Comparison of ENCODE assay signal across 24 mouse cellular contexts in the genomic region with DNA sequence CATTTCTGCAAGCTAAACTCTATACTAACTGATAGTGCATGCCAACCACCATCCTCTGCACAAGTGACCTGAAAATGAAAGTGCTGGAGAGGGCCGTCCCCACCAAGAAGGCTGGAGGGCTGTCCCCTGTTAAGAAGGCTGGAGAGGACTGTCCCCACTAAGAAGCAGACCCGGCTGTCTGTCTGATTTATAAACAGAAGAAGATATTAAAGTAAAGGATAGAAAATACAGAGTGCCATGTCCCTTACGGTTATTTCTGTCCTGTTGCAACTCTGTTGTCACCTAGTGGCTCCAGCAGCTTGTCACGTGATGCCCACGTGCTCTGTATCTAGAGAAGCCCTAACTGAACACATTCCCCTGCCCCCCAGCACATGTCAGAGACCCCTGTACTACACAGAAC. TPM values are rescaled to one million over a fixed set of nuclear protein-coding genes. Genes with fewer than 3 reads are reported as not detected.
DNase-seq lines count a peak whose midpoint lies in the region; ATAC-seq and TF ChIP-seq lines count a peak whose summit lies in the region.
"Had no signal": no experiment of that assay in that cellular context is flagged by ENCODE, and none has a peak within 500 bp of the region (broad histone marks: within the 10 kb centered on the region; RNA-seq: fewer than 3 reads in every experiment).

No protein-coding gene starts in this region.

- 0 out of 2 replicates have a peak overlapping the region, but pooled peaks have one; percentile 21 for H3K9ac ChIP-seq in heart, embryonic 13.5 days
- no peak overlapping the region for H3K9ac ChIP-seq in heart, adult 2 months (ENCODE audit: low read depth, low read length)
- H3K9ac ChIP-seq in CH12.LX (ENCODE audit: insufficient read depth, low read depth) = peak overlapping the region; percentile 5; the same call in 1 of the 2 replicates
- H3K9ac ChIP-seq: hindbrain, embryonic 15.5 days; intestine, embryonic 15.5 days; limb, embryonic 12.5 days; liver, embryonic 13.5 days; lung, embryonic 14.5 days; neural tube, embryonic 12.5 days had no signal

- no peak for DNase-seq in heart, adult 2 months
- DNase-seq in A20 (ENCODE audit: low read depth, low spot score) (peak; percentile 33), CH12.LX (ENCODE audit: extremely low read depth) (peak; percentile 54)
- DNase-seq in urinary bladder, postnatal 10 days (ENCODE audit: low spot score) = no peak
- no peak for DNase-seq in layer of hippocampus, adult 2 months (ENCODE audit: low spot score in 2 of 2)
- DNase-seq: adrenal gland, postnatal 25 days; cerebellum, adult 9-10 months; gastrocnemius, postnatal 25 days; heart, postnatal 36 days; kidney, adult 8-10 months; kidney, postnatal 10 days; layer of hippocampus, postnatal 36 days; liver, embryonic 13.5 days; lung, embryonic 14.5 days; midbrain, embryonic 14.5 days; right cerebral cortex, postnatal 14 days had no signal

- no peak for TF ChIP-seq EP300 in heart, adult 2 months (IDR thresholded peaks at IDR 0.05; ENCODE audit: insufficient read depth, low read depth, low read length)
- TF ChIP-seq EP300 in CH12.LX (IDR thresholded peaks at IDR 0.05; ENCODE audit: low read length) = 0 out of 2 replicates have a peak, but pooled peaks have one; percentile 19

- peak overlapping the region; percentile 46 for H3K4me2 ChIP-seq in heart, embryonic 13.5 days
- peak overlapping the region; percentile 35 for H3K4me2 ChIP-seq in CH12.LX (ENCODE audit: insufficient read depth, low read depth, poor library complexity, severe bottlenecking)
- H3K4me2 ChIP-seq: hindbrain, embryonic 15.5 days; intestine, embryonic 15.5 days; limb, embryonic 12.5 days; liver, embryonic 13.5 days; lung, embryonic 14.5 days; neural tube, embryonic 12.5 days had no signal

- TF ChIP-seq RAD21 in CH12.LX (IDR thresholded peaks at IDR 0.05; ENCODE audit: low read depth, low read length) = no peak

- in situ Hi-C loops in CH12.LX (cut with MboI; ENCODE audit: low pct_ligation_motif_present, low pct_unique_long_range_greater_than_20kb, low sequenced_read_pairs) = no loop called here

- H3K27me3 ChIP-seq in heart, embryonic 13.5 days (replicated peaks) = no peaks in the 10 kb centered on the region
- H3K27me3 ChIP-seq in heart, adult 2 months (ENCODE audit: control insufficient read depth, insufficient read depth, low read length) = no peaks in the 10 kb centered on the region
- no peaks in the 10 kb centered on the region for H3K27me3 ChIP-seq in CH12.LX (replicated peaks)
- H3K27me3 ChIP-seq: hindbrain, embryonic 15.5 days; intestine, embryonic 15.5 days; limb, embryonic 12.5 days; liver, embryonic 13.5 days; megakaryocyte, embryonic 14.5 days; neural tube, embryonic 12.5 days had no signal

- peaks cover 6% of the 10 kb centered on the region; the same call in 1 of the 2 replicates for H3K36me3 ChIP-seq in heart, embryonic 13.5 days
- peaks cover 6% of the 10 kb centered on the region for H3K36me3 ChIP-seq in heart, adult 2 months (ENCODE audit: control insufficient read depth, insufficient read depth, low read length)
- H3K36me3 ChIP-seq in CH12.LX (replicated peaks in 1 of 2; ENCODE audit: control insufficient read depth in 1 of 2, insufficient read depth in 1 of 2, low read length in 1 of 2) = peaks cover 0 to 44% of the 10 kb centered on the region in 2 experiments
- H3K36me3 ChIP-seq: hindbrain, embryonic 15.5 days; intestine, embryonic 15.5 days; limb, embryonic 12.5 days; neural tube, embryonic 12.5 days had no signal

- H3K9me3 ChIP-seq in heart, embryonic 13.5 days = no peaks in the 10 kb centered on the region
- peaks cover 5% of the 10 kb centered on the region for H3K9me3 ChIP-seq in CH12.LX (replicated peaks; ENCODE audit: low read length)
- H3K9me3 ChIP-seq: hindbrain, embryonic 15.5 days; intestine, embryonic 15.5 days; limb, embryonic 12.5 days; liver, embryonic 13.5 days; megakaryocyte, embryonic 14.5 days; neural tube, embryonic 12.5 days had no signal

- H3K4me3 ChIP-seq in heart, embryonic 13.5 days = no peak overlapping the region
- no peak overlapping the region for H3K4me3 ChIP-seq in heart, adult 2 months
- peak overlapping the region in 2 of 3 experiments; percentile 13 for H3K4me3 ChIP-seq in CH12.LX (replicated peaks in 1 of 3; ENCODE audit: low read depth in 2 of 3, low read length in 2 of 3, poor library complexity in 1 of 3)
- no peak overlapping the region for H3K4me3 ChIP-seq in layer of hippocampus, adult 2 months
- H3K4me3 ChIP-seq: hindbrain, embryonic 15.5 days; intestine, embryonic 15.5 days; limb, embryonic 12.5 days; liver, embryonic 13.5 days; megakaryocyte, embryonic 14.5 days; neural tube, embryonic 12.5 days had no signal

- peaks cover 24% of the 10 kb centered on the region for H3K4me1 ChIP-seq in heart, embryonic 13.5 days
- H3K4me1 ChIP-seq in heart, adult 2 months (ENCODE audit: control insufficient read depth, insufficient read depth, low read length) = peaks cover 13% of the 10 kb centered on the region
- peaks cover 36 to 96% of the 10 kb centered on the region in 2 experiments for H3K4me1 ChIP-seq in CH12.LX (ENCODE audit: control insufficient read depth in 1 of 2, insufficient read depth in 2 of 2)
- H3K4me1 ChIP-seq: hindbrain, embryonic 15.5 days; intestine, embryonic 15.5 days; neural tube, embryonic 12.5 days had no signal

- WGBS in heart, embryonic 13.5 days = 50% methylated on average over 5 of the region's 5 CpGs
- WGBS in heart, adult 2 months = 61% methylated on average over 5 of the region's 5 CpGs

- TF ChIP-seq POLR2A in heart, adult 2 months (IDR thresholded peaks at IDR 0.05; ENCODE audit: insufficient read depth, low read depth, low read length) = no peak
- no peak for TF ChIP-seq POLR2A in CH12.LX (IDR thresholded peaks at IDR 0.05; ENCODE audit: low read depth, low read length)

- dilution Hi-C loops in CH12.LX (cut with MboI; ENCODE audit: extremely low pct_ligation_motif_present, extremely low pct_unique_long_range_greater_than_20kb, low sequenced_read_pairs) = no loop called here

- TF ChIP-seq CTCF in heart, adult 2 months (IDR thresholded peaks at IDR 0.05) = no peak
- no peak for TF ChIP-seq CTCF in CH12.LX (conservative IDR thresholded peaks at IDR 0.05 in 1 of 2, IDR thresholded peaks at IDR 0.05 in 1 of 2; ENCODE audit: low read depth in 2 of 2, low read length in 2 of 2)
- no peak for TF ChIP-seq CTCF in layer of hippocampus, adult 2 months (conservative IDR thresholded peaks at IDR 0.05)

- no peak for ATAC-seq in heart, embryonic 13.5 days (ENCODE audit: extremely low read depth, insufficient number of reproducible peaks, low FRiP score, low TSS enrichment)
- peak; percentile 25; the same call in 1 of the 2 replicates for ATAC-seq in megakaryocyte progenitor cell, adult 5-6 weeks (replicated peaks; ENCODE audit: poor library complexity)
- ATAC-seq: forebrain, embryonic 16.5 days; intestine, embryonic 15.5 days had no signal

- intact Hi-C loops in heart, adult 2 months (cut with DNase I) = no loop called here

- H3K27ac ChIP-seq in heart, embryonic 13.5 days (replicated peaks) = no peak overlapping the region
- no peak overlapping the region for H3K27ac ChIP-seq in heart, adult 2 months
- no peak overlapping the region for H3K27ac ChIP-seq in CH12.LX (ENCODE audit: insufficient read depth, low read depth)
- H3K27ac ChIP-seq in layer of hippocampus, adult 2 months = no peak overlapping the region
- H3K27ac ChIP-seq: hindbrain, embryonic 15.5 days; intestine, embryonic 15.5 days; limb, embryonic 12.5 days; liver, embryonic 13.5 days; neural tube, embryonic 12.5 days had no signal

- H3K79me2 ChIP-seq in heart, adult 2 months (replicated peaks; ENCODE audit: control insufficient read depth, insufficient read depth, low read length) = peaks cover 10% of the 10 kb centered on the region
- H3K79me2 ChIP-seq in CH12.LX (replicated peaks; ENCODE audit: control insufficient read depth, extremely low read depth, insufficient read depth, poor library complexity, severe bottlenecking) = peaks cover 36% of the 10 kb centered on the region

TF ChIP-seq in CH12.LX, 34 proteins besides CTCF, POLR2A, EP300 and RAD21 (continues in another document):
- TF ChIP-seq SMC3 (IDR thresholded peaks at IDR 0.05; ENCODE audit: low read depth, low read length) = no peak
- TF ChIP-seq SIN3A (IDR thresholded peaks at IDR 0.05; ENCODE audit: low read length) = peak; percentile 55; the same call in 1 of the 2 replicates
- TF ChIP-seq NELFE (IDR thresholded peaks at IDR 0.05; ENCODE audit: low read depth, low read length) = no peak
- TF ChIP-seq UBTF (IDR thresholded peaks at IDR 0.05; ENCODE audit: low read depth, low read length) = no peak
- TF ChIP-seq IRF4 (IDR thresholded peaks at IDR 0.05; ENCODE audit: low read depth, low read length) = peak; percentile 71
- TF ChIP-seq TBP (conservative IDR thresholded peaks at IDR 0.05; ENCODE audit: low read depth, low read length) = no peak
- no peak for TF ChIP-seq HCFC1 (IDR thresholded peaks at IDR 0.05; ENCODE audit: low read depth, low read length)
- peak; percentile 13; the same call in 1 of the 2 replicates for TF ChIP-seq TCF12 (IDR thresholded peaks at IDR 0.05; ENCODE audit: low read depth, low read length)
- no peak for TF ChIP-seq ZC3H11A (IDR thresholded peaks at IDR 0.05; ENCODE audit: low read depth, low read length)
- no peak for TF ChIP-seq ELF1 (IDR thresholded peaks at IDR 0.05; ENCODE audit: low read depth, low read length)
- peak; percentile 88 for TF ChIP-seq MXI1 (IDR thresholded peaks at IDR 0.05; ENCODE audit: low read depth, low read length)
- TF ChIP-seq JUND (conservative IDR thresholded peaks at IDR 0.05; ENCODE audit: low read depth, low read length) = no peak

RNA-seq across cellular contexts. Expression of gene Lcmt1, which starts 9.4 kb away (rescaled TPM):
- 36.7 and 37.3 TPM in 2 replicates for polyA plus RNA-seq in heart, embryonic 13.5 days (2015; fragmentation: Nextera tagmentation; extraction: Ambion mirVana)
- 10 to 100 TPM; 21.7 to 22.0 TPM for total RNA-seq in heart, adult 2 months (2021)
- 18.5 and 22.2 TPM in 2 replicates for polyA plus RNA-seq in heart, adult 2 months (2012; rRNA removed)
- 26.4 and 27.6 TPM in 2 replicates for total RNA-seq in CH12.LX (2012; rRNA removed)
- total RNA-seq in CH12.LX (2014; rRNA removed) = 34.8 and 38.0 TPM in 2 replicates
- 26.4 and 28.6 TPM in 2 replicates for polyA plus RNA-seq in CH12.LX (2012; ENCODE audit: insufficient read length, low read depth)
- total RNA-seq in megakaryocyte progenitor cell, adult 5-6 weeks (2015) = 35.9 and 43.6 TPM in 2 replicates
- 45.4 and 48.0 TPM in 2 replicates for total RNA-seq in megakaryocyte progenitor cell, adult 5-6 weeks (2017)
- total RNA-seq in layer of hippocampus, adult 2 months (2021) = 10 to 100 TPM; 88.7 to 94.3 TPM

RNA-seq across cellular contexts. Expression of gene Arhgap17, which starts 9.5 kb away (rescaled TPM):
- polyA plus RNA-seq in heart, embryonic 13.5 days (2015; fragmentation: Nextera tagmentation; extraction: Ambion mirVana) = 16.3 and 17.5 TPM in 2 replicates
- 10 to 100 TPM; 14.6 to 17.0 TPM for total RNA-seq in heart, adult 2 months (2021)
- polyA plus RNA-seq in heart, adult 2 months (2012; rRNA removed) = 10.0 and 13.8 TPM in 2 replicates
- total RNA-seq in CH12.LX (2012; rRNA removed) = 5.8 and 6.7 TPM in 2 replicates
- 6.3 and 7.4 TPM in 2 replicates for total RNA-seq in CH12.LX (2014; rRNA removed)
- polyA plus RNA-seq in CH12.LX (2012; ENCODE audit: insufficient read length, low read depth) = 43.7 and 56.1 TPM in 2 replicates
- total RNA-seq in megakaryocyte progenitor cell, adult 5-6 weeks (2015) = 79.4 and 85.9 TPM in 2 replicates
- 23.2 and 26.7 TPM in 2 replicates for total RNA-seq in megakaryocyte progenitor cell, adult 5-6 weeks (2017)
- total RNA-seq in layer of hippocampus, adult 2 months (2021) = 10 to 100 TPM; 29.0 to 35.2 TPM

Comparison
In these comparisons a context has a peak if more than half of its experiments do, and no peak if none do; other contexts are left out.
1. H3K4me3 ChIP-seq: peak in CH12.LX (2 of 3); none in heart, embryonic 13.5 days (single experiment), heart, adult 2 months (single experiment) and layer of hippocampus, adult 2 months (single experiment).
2. DNase-seq: peak in A20 (single experiment) and CH12.LX (single experiment); none in heart, adult 2 months (0 of 2), urinary bladder, postnatal 10 days (single experiment) and layer of hippocampus, adult 2 months (0 of 2).